Mouse (Mus musculus) small intestine, adult 2 months (tissue): ENCODE measurements around the gene Snrpa.

Source experiments
- CTCF ChIP-seq: fragments of 200-500 bp; IDR thresholded peaks from 2 replicates; pipeline ENCODE4 v1.5.1; 2012; ENCODE audit warnings: low read depth, mild to moderate bottlenecking, control low read depth, inconsistent platforms, low read length, moderate library complexity, mixed read lengths; ENCODE audit not compliant: insufficient replicate concordance, insufficient read length; ENCODE audit errors: extremely low read depth
- POLR2A ChIP-seq: fragments of 200-500 bp; IDR thresholded peaks from 2 replicates; pipeline ENCODE4 v1.6.1; 2012; ENCODE audit warnings: low read depth, mild to moderate bottlenecking, control low read depth, inconsistent platforms, low read length, moderate library complexity

GRCm38 (mm10) chr7:27162780-27163449 lies 33.2 kb downstream of the Snrpa start:
- no peak for TF ChIP-seq POLR2A
- no peak for TF ChIP-seq CTCF
